Mouse (Mus musculus): Measurements from ENCODE around the gene Abcc8. TPM values are rescaled to one million over a fixed set of nuclear protein-coding genes. Genes with fewer than 3 reads are reported as not detected.

Gene Abcc8
- polyA plus RNA-seq, 1 experiment, result not detected

- no peaks in the 10 kb centered on the region for H3K4me1 ChIP-seq (ENCODE audit: control insufficient read depth, insufficient read depth, low read length)
- WGBS, result 79% methylated on average over 15 of the region's 15 CpGs
- H3K4me3 ChIP-seq (replicated peaks; ENCODE audit: control insufficient read depth, low read depth, low read length), result no peak overlapping the region
- TF ChIP-seq POLR2A (IDR thresholded peaks at IDR 0.05; ENCODE audit: borderline replicate concordance, control insufficient read depth, low read depth, low read length) (no peak), CTCF (IDR thresholded peaks at IDR 0.05; ENCODE audit: control insufficient read depth, insufficient read depth, low read length) (no peak)
- no peak overlapping the region for H3K27ac ChIP-seq (ENCODE audit: control insufficient read depth, insufficient read depth, low read depth, low read length, poor library complexity)
Observed at GRCm38 (mm10) chr7:46111212-46111817, 68.5 kb downstream of the Abcc8 start.

DNA sequence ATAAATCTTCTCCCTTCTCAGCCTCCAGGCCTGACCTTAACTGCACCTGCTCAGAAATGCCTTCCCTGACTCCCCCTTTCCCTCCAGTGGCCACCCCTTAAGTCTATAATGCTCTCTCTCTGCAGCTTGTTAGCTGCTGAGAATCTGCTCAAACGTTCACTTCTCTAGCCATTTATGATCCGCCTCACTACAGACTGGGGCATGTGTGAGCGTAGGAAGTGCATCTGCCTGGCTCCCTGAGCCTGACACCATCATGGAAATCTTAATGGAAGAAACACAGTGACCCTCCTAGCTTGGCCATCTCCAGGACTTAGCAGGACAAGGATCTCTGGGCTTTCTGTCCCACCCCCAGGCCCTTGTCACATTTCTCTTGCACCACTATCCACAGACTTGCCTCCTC lies 69.8 kb downstream of the Abcc8 start:
- no peak overlapping the region for H3K4me3 ChIP-seq (replicated peaks; ENCODE audit: control insufficient read depth, low read depth, low read length)
- TF ChIP-seq POLR2A (IDR thresholded peaks at IDR 0.05; ENCODE audit: borderline replicate concordance, control insufficient read depth, low read depth, low read length), result no peak
- no peak for TF ChIP-seq CTCF (IDR thresholded peaks at IDR 0.05; ENCODE audit: control insufficient read depth, insufficient read depth, low read length)
- no peaks in the 10 kb centered on the region for H3K4me1 ChIP-seq (ENCODE audit: control insufficient read depth, insufficient read depth, low read length)
- no peak overlapping the region for H3K27ac ChIP-seq (ENCODE audit: control insufficient read depth, insufficient read depth, low read depth, low read length, poor library complexity)
- WGBS, result 65% methylated on average over 3 of the region's 3 CpGs

GRCm38 (mm10) chr7:46105484-46105883 lies 74.3 kb downstream of the Abcc8 start:
- 80% methylated on average over 7 of the region's 7 CpGs for WGBS
- Histone ChIP-seq H3K4me1 (ENCODE audit: control insufficient read depth, insufficient read depth, low read length) (no peaks in the 10 kb centered on the region), H3K4me3 (replicated peaks; ENCODE audit: control insufficient read depth, low read depth, low read length) (no peak overlapping the region), H3K27ac (ENCODE audit: control insufficient read depth, insufficient read depth, low read depth, low read length, poor library complexity) (no peak overlapping the region)
- TF ChIP-seq CTCF (IDR thresholded peaks at IDR 0.05; ENCODE audit: control insufficient read depth, insufficient read depth, low read length) (no peak), POLR2A (IDR thresholded peaks at IDR 0.05; ENCODE audit: borderline replicate concordance, control insufficient read depth, low read depth, low read length) (no peak)

- Histone ChIP-seq H3K27ac (ENCODE audit: control insufficient read depth, insufficient read depth, low read depth, low read length, poor library complexity) (no peak overlapping the region), H3K4me1 (ENCODE audit: control insufficient read depth, insufficient read depth, low read length) (no peaks in the 10 kb centered on the region), H3K4me3 (replicated peaks; ENCODE audit: control insufficient read depth, low read depth, low read length) (no peak overlapping the region)
- TF ChIP-seq POLR2A (IDR thresholded peaks at IDR 0.05; ENCODE audit: borderline replicate concordance, control insufficient read depth, low read depth, low read length) (no peak), CTCF (IDR thresholded peaks at IDR 0.05; ENCODE audit: control insufficient read depth, insufficient read depth, low read length) (no peak)
- 82% methylated on average over 27 of the region's 27 CpGs for WGBS
Observed at GRCm38 (mm10) chr7:46104256-46104915, 75.4 kb downstream of the Abcc8 start.

GRCm38 (mm10) chr7:46103771-46104170 lies 76.1 kb downstream of the Abcc8 start:
- TF ChIP-seq CTCF (IDR thresholded peaks at IDR 0.05; ENCODE audit: control insufficient read depth, insufficient read depth, low read length) (no peak), POLR2A (IDR thresholded peaks at IDR 0.05; ENCODE audit: borderline replicate concordance, control insufficient read depth, low read depth, low read length) (no peak)
- 80% methylated on average over 8 of the region's 8 CpGs for WGBS
- Histone ChIP-seq H3K4me1 (ENCODE audit: control insufficient read depth, insufficient read depth, low read length) (no peaks in the 10 kb centered on the region), H3K27ac (ENCODE audit: control insufficient read depth, insufficient read depth, low read depth, low read length, poor library complexity) (no peak overlapping the region), H3K4me3 (replicated peaks; ENCODE audit: control insufficient read depth, low read depth, low read length) (no peak overlapping the region)

DNA sequence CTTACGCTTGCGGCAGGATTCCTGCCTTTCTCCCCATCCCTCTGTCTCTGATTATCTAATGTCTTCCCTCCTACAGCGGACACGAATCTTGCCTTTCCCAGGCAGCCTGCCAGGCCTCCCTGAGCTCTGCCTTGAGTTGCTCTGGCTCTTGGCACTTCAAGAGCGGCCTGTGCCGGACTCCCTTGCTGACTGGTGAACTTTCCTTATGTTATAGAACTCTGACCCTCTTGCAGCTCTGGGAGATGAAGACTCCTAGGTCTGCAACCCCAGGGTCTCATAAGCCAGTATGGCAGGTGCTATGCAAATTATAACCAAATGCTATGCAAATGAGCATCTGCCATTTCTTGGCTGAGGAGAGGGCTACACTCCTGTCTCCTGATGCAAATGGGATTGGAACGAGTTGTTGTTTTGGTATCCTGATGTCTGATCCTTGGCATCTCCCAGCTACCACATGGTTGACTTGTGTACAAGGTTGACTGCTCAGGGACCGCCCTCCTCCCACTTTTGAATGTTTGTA lies 76.7 kb downstream of the Abcc8 start:
- H3K4me1 ChIP-seq (ENCODE audit: control insufficient read depth, insufficient read depth, low read length), result no peaks in the 10 kb centered on the region
- 83% methylated on average over 8 of the region's 8 CpGs for WGBS
- H3K27ac ChIP-seq (ENCODE audit: control insufficient read depth, insufficient read depth, low read depth, low read length, poor library complexity), result no peak overlapping the region
- TF ChIP-seq POLR2A (IDR thresholded peaks at IDR 0.05; ENCODE audit: borderline replicate concordance, control insufficient read depth, low read depth, low read length) (no peak), CTCF (IDR thresholded peaks at IDR 0.05; ENCODE audit: control insufficient read depth, insufficient read depth, low read length) (no peak)
- H3K4me3 ChIP-seq (replicated peaks; ENCODE audit: control insufficient read depth, low read depth, low read length), result no peak overlapping the region

- Histone ChIP-seq H3K27ac (ENCODE audit: control insufficient read depth, insufficient read depth, low read depth, low read length, poor library complexity) (no peak within 1 kb of the TSS), H3K4me1 (ENCODE audit: control insufficient read depth, insufficient read depth, low read length) (no peaks in the 10 kb centered on the region), H3K4me3 (replicated peaks; ENCODE audit: control insufficient read depth, low read depth, low read length) (no peak within 1 kb of the TSS)
- WGBS, result under 1% methylated on average over 33 of the region's 34 CpGs
- no peak for TF ChIP-seq POLR2A (IDR thresholded peaks at IDR 0.05; ENCODE audit: borderline replicate concordance, control insufficient read depth, low read depth, low read length)
- TF ChIP-seq CTCF (IDR thresholded peaks at IDR 0.05; ENCODE audit: control insufficient read depth, insufficient read depth, low read length), result peak; percentile 67
Observed at GRCm38 (mm10) chr7:46100563-46100962, 79.3 kb downstream of the Abcc8 start, which contains the start of gene Kcnj11. Gene Kcnj11, minus strand, starts transcription at chr7:46100764.

DNA sequence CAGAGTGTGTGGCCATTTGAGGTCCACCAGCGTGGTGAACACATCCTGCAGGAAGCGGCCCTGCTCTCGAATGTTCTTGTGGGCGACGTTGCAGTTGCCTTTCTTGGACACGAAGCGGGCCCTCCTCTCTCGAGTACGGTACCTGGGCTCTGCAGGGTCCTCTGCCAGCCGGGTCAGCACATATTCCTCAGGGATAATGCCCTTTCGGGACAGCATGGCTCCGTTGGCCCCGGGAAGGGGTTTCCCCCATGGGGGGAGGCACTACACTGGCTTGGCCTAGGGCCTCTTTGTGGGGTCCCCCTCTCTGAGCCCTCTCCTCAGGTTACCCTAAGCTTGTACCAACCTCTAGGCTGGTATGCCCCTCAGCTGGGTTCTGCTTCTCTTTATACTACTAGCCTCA lies 80.2 kb downstream of the Abcc8 start:
- no peak for TF ChIP-seq POLR2A (IDR thresholded peaks at IDR 0.05; ENCODE audit: borderline replicate concordance, control insufficient read depth, low read depth, low read length)
- no peak for TF ChIP-seq CTCF (IDR thresholded peaks at IDR 0.05; ENCODE audit: control insufficient read depth, insufficient read depth, low read length)
- no peaks in the 10 kb centered on the region for H3K4me1 ChIP-seq (ENCODE audit: control insufficient read depth, insufficient read depth, low read length)
- 32% methylated on average over 13 of the region's 13 CpGs for WGBS
- H3K27ac ChIP-seq (ENCODE audit: control insufficient read depth, insufficient read depth, low read depth, low read length, poor library complexity), result no peak overlapping the region
- no peak overlapping the region for H3K4me3 ChIP-seq (replicated peaks; ENCODE audit: control insufficient read depth, low read depth, low read length)

Data from bone marrow, adult 2 months (tissue).